Mouse (Mus musculus) erythroid progenitor cell, adult 5-6 weeks (primary cell): ENCODE measurements around the gene Pcdh20. TPM values are rescaled to one million over a fixed set of nuclear protein-coding genes. Genes with fewer than 3 reads are reported as not detected.

Source experiments
- ATAC-seq: replicated peaks from 2 replicates; pipeline ENCODE4 v1.8.0; 2016; ENCODE audit warnings: moderate number of reproducible peaks, mild to moderate bottlenecking, moderate TSS enrichment, inconsistent platforms; ENCODE audit not compliant: poor library complexity, low FRiP score, severe bottlenecking
- total RNA-seq, 2 experiments: library from RNA; stranded (forward) in 1 of 2; stranded (reverse) in 1 of 2; fragments of 150-400 nt in 1 of 2; fragments of 186-747, 209-891 nt in 1 of 2; gene quantifications; 2 replicates each; pipeline versions ENCODE4 v1.2.3 to v1.2.4; 2015 to 2017; ENCODE audit warnings: low replicate concordance in 2 of 2

The Pcdh20 gene
- total RNA-seq (2015; ENCODE audit: low replicate concordance) (not detected in 2 replicates), total RNA-seq (2017; ENCODE audit: low replicate concordance) (not detected in 2 replicates)

DNA sequence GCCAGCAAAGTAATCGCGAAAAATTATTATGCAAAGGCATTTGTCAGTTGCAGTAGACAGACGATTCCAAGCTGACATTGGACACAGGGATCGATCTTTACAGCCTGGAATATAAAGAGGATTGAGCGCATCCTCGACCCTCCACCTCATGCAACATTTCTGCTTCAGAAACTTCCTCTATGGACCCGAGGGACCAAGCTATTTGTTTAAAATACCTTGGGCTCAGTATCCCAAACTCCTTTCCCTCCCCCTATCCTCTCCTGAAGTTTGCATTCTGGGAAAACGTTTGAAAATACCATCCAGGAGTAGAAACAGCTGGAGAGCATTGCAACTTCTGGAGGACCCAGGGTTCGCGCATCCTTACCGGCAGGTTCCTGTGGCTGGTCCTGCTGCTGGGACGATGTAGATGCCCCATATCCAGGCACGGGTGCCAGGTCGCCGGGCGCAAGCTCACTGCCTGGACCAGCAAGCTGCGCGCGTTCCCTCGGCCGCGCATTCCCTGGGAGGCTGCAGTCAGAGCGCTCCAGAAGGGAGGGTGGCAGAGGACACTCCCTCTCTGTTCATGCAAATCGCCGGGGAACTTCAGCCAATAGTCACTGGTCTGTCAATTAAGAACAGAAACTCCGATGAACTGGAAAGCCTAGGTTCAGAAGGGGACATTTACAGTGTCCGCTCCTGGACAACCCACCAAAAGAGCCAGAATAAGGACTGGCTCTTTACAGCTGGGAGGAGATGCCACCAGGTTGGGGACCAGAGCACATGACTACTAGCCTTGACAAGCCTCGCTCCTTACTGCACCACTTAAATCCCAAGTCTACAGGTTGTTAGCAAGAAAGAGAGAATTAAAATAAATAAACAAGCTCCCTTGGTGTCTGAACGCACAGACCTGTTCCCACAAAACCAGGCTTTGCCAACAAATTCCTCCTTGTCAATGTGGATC lies at the start of gene Pcdh20:
Gene Pcdh20, minus strand, starts transcription at position 902 of the 940 bp plus-strand sequence.
- ATAC-seq: no peak

DNA sequence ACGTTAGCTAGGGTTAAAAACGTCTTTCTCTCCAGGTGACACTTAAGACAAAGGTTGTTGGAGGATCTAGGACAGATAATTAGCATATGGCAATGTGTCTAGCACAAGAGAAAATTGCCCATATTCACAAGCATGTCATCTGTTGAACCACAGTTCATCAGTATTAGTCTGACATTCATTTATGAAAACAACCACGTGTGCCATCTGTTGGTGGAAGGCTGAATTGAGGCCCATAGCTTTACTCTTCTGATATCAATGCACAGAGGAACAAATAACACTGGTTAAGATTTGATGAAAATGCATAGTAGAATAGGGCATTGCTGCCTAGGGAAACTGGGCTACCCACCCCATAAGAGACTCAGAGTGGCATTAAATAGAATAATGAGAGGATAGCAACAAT lies 8.7 kb upstream of the Pcdh20 start:
- ATAC-seq: no peak

DNA sequence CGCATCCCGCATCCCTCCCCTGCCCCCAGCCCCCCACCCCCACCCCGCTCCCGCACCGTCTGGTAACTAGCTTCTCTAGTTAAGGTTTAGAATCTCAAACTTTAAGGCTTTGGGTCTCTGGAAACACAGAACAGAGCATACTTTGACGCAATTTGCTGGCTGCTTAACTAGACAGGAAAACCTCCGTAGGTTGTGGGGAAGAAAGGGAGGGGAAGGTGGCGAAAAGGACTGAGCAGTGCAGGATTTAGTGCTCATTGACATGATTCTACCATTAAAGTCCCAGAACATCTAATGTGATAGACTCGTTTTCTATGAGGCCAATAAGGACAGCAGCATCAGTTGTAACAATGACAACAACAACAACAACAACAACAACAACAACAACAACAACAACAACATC lies 1.2 kb downstream of the Pcdh20 start:
- no peak for ATAC-seq

DNA sequence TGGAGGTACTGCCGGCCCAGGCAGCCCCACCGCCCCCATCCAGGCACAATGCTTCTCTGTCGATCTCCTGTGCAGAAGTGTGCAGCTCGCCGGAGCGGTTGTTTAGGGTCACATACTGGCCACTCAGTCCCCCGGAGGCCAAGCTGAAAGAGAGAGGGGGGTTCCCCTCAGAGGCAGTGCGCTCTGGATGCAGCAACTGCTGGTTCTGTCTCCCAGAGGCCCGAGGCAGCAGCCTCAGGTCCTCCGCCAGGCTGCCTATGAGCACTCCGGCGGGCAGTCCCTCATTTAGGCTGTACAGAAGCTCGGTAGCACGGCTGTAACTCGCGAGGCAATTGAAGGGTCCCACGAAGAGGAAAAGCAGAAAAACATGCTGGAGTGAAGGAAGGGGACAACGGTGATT lies 1.8 kb downstream of the Pcdh20 start:
- no peak for ATAC-seq

DNA sequence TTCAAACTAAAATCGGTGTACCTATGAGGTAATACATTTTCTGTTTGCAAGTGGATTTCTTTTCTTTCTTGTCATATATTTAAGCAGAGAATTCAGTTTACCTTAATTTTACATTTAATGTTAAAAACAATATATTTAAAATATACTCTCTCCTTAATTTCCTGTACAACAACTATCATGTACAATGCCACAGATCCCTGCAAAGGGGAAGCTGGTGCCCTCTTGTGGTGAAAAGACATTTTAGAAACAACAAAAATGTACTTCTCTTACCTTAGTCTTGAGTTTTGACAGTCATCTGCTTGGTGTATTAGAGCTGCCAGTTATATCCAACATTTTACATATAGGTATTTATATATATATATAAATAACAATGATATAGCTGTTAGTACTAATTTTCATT lies 4.8 kb downstream of the Pcdh20 start:
- ATAC-seq: no peak

DNA sequence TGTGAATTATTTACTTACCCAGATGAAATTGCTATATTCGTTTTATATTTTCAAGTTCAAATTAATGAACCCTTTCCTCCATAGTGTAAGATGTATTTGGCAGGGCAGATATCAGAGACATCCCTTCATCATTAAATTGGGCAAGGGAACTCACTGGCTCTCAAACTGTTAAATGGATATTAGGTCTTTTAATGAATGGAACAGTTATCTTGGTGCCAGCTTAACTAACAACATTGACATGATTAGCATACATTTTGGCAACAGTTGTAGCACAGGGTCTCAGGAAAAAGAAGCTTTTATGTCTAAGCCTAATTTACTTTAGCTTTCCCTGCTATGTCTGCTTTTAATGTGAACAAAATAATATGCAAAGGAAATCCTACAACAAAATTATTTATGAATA lies 6.8 kb downstream of the Pcdh20 start:
- ATAC-seq: no peak

DNA sequence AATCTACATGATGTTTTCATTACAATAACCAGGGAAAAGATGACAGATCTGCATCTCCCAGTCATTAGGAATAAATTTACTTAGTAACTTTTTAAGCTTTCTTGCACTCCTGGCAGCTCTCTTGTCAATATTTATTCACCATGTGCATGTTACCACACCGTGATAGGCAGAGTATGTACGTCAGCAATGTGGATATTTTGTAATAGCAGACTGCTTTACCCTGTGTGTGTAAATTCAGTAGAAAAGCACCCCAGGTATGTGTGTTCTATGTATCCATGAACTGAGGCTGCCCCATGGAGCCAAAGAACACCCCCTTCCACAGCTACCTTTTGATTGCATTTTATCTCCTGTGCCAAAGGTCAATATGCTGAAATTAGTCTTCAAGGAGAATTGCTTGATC lies 7.8 kb downstream of the Pcdh20 start:
- no peak for ATAC-seq

DNA sequence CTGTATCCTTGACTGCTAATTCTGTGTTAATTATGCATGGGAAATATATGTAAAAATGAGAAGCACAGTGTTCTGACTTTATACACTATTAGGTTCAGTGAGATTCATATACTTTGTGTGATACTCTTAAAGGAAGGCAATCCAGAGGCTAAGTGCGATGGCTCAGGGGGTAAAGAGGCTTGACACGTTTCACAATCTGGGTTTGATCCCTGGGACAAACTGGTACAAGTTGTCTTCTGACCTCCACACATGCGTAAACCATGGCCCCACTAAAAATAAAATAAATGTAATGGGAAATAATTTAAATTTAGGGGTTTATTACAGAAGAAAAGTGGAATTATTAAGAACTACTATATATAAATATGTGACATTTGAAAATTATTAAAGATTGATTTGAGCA lies 8.3 kb downstream of the Pcdh20 start:
- ATAC-seq: no peak

DNA sequence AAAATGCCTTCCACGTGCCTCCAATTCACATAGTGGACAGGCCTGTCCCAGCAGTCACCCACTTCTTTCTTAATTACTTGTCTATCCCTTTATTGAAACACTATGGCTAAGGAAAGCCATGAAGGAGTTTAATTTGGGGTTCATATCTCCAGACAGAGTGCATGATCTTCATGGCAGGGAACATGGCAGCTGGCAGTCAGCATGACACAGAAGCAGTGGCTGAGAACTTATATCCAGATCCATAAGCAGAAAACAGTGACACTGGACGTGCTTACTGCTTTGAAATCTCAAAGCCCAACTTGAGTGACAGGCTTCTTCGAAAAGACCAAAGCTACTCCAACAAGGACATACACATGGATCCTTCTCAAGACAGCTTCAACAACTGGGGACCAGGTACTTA lies 10.5 kb downstream of the Pcdh20 start:
- no peak for ATAC-seq

DNA sequence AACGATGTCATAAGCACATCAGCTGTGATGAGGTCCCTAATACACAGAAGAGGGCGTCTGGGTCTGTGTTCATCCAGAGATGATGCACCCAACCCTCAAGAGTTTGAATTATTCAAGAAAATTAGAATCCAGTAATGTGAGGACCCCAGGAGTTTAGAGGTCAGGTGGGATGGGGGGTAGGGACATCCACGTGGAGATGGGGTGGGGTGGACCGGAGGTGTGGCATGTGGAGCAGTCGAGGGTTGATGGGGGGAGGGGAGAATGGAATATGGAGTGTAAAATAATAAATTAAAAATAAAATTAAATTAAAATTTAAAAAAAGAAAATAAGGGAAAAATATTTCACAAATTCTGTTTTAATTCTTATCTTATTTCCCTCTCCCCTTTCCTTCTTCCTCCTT lies 27.9 kb downstream of the Pcdh20 start:
- ATAC-seq: no peak

DNA sequence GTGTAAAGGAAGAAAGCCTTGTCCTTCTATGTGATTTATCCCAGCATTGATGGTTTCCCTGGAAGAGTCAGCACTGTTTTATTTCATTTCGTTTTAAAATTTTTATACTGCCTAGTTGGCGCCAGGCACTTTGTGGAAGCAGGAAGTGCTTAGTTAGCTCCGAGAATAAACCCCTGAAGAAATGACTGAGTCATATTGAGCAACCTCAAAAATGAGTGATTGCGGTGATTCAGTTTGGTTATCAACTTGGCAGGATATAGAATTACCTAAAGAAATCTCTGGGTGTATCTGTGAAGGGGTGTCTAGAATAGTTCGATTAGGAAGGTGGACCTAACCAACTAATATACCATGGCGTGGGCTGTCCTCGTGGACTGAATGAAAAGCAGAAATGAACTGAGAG lies 41.8 kb downstream of the Pcdh20 start:
- no peak for ATAC-seq

DNA sequence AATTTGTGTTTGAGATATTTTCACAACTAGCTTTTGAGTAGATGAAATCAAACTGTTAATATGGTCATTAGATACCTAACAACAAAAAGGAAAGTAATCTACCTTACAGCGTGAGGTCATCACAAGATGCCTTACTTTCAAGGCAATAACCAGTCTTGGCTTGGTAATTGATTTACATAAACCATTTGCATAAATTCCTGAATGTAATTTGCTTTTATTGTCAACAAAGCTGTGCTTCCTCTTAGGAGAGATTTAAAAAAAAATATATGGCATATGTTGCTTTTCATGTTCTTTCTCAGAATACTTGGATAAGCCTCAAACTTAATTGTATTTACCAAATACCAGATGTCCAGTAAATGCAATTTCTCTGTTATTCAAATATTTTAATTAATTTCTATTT lies 43.8 kb downstream of the Pcdh20 start:
- ATAC-seq: no peak
